Mouse (Mus musculus): Measurements from ENCODE around the gene Nfatc2ip.

DNA sequence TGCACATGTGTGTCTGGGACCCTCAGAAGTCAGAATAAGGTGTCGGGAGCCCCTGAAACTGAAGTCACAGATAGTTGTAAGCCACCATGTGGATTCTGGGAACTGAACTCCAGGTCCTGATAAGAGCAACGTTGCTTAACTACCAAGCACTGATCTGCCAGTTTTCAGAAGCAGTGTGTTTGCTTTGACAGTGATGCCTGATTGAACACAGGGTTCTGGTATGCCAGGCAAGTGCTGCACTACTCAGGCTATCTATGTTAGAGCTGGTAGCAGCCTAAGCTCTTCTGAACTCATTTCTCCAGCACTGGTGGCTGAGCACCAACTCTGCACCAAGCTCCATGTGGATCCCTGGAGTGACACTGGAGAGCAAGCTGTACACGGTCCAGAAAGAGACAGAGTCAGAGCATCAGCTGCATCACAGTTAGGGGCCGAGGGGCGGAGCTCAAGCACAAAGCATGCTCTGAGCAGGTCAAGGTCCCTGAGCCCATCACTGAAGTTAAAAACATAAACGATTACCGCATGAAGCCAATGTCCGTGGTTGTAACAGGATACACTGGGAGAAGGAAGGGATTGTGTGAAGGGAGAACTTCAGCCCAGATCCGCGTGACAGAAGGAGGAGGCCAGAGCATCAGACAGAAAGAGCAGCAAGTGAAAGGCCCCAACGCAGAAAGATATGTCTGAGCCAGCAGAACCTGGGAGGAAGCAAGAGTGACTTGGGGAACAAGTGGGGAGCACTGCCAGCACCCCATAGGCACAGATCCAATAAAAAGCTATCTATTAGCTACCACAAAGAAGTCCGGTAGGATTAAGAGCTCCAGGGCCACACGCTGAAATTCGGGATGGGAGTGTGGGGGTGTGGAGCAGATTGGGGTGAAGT, 41.6 kb downstream of the Nfatc2ip start:
- TF ChIP-seq CTCF (conservative IDR thresholded peaks at IDR 0.05; ENCODE audit: low read length) (no peak), POU5F1 (IDR thresholded peaks at IDR 0.05; ENCODE audit: borderline replicate concordance, low read length) (no peak), NANOG (IDR thresholded peaks at IDR 0.05; ENCODE audit: borderline replicate concordance, low read length) (no peak)
